Mouse (Mus musculus) liver, postnatal 0 days (tissue): ENCODE data around the gene Hvcn1.

Source experiments
- CTCF ChIP-seq: sonication (generic); IDR thresholded peaks from 2 replicates; pipeline ENCODE4 v1.5.1; 2016; ENCODE audit warnings: antibody characterized with exemption, low read depth
- EP300 ChIP-seq: IDR thresholded peaks from 2 replicates; pipeline ENCODE4 v1.6.1; 2016; ENCODE audit warnings: antibody characterized with exemption, low read depth, mild to moderate bottlenecking

- no peak for TF ChIP-seq EP300
- no peak for TF ChIP-seq CTCF
Observed at GRCm38 (mm10) chr5:122263933-122264905, 57.6 kb downstream of the Hvcn1 start, which contains the start of gene Tctn1.
